Mouse (Mus musculus) cerebellum, adult 2 months (tissue): ENCODE results near the gene Ppm1h.

Experiments
- CTCF ChIP-seq: fragments of 200-500 bp; IDR thresholded peaks from 2 replicates; pipeline ENCODE4 v1.5.1; 2011; ENCODE audit warnings: low read depth, mild to moderate bottlenecking, control low read depth, low read length, moderate library complexity, borderline replicate concordance; ENCODE audit not compliant: insufficient read depth
- POLR2A ChIP-seq: fragments of 200-500 bp; IDR thresholded peaks from 2 replicates; pipeline ENCODE4 v1.6.1; 2011; ENCODE audit warnings: low read length, control low read depth, borderline replicate concordance; ENCODE audit not compliant: insufficient read depth

DNA sequence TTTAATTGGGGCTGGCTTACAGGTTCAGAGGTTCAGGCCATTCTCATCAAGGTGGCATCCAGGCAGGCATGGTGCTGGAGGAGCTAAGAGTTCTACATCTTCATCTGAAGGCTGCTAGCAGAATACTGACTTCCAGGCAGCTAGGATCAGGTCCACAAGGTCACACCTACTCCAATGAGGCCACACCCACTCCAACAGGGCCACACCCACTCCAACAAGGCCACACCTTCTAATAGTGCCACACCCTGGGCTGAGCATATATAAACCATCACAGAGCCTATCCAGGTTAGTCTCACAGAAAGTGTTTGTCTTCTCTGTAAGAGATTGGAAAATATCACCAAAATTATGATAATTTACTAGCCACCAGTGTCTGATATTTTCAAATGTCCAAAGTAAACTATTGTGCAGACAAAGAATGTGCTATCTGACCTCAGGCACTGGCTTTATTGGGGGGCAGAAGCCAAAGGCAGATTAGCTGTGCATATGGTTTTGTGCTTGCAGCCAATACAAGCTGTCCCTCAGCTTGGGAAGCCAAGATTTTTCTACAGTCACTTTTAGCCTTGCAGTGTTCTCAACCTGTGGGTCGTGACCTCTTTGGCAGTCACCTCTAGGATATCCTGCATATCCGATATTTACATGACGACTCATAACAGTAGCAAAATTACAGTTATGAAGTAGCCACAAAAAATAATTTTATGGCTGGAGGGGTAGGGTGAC, 99.5 kb downstream of the Ppm1h start:
- TF ChIP-seq CTCF (no peak), POLR2A (no peak)
